Mouse (Mus musculus): ENCODE measurements around the gene Taf5l.
"Not testable (repeated sequence)": the region's sequence is repeated elsewhere in the genome, so short reads cannot be mapped to it uniquely, and the experiment has no call there.

Gene Taf5l

GRCm38 (mm10) chr8:124021237-124022227, at the start of gene Taf5l, which contains the start of gene Urb2:
Taf5l (minus strand) TSS chr8:124021397.
Urb2 (plus strand) TSS chr8:124021508.
- peak; percentile 95 to 97 for DNase-seq

DNA sequence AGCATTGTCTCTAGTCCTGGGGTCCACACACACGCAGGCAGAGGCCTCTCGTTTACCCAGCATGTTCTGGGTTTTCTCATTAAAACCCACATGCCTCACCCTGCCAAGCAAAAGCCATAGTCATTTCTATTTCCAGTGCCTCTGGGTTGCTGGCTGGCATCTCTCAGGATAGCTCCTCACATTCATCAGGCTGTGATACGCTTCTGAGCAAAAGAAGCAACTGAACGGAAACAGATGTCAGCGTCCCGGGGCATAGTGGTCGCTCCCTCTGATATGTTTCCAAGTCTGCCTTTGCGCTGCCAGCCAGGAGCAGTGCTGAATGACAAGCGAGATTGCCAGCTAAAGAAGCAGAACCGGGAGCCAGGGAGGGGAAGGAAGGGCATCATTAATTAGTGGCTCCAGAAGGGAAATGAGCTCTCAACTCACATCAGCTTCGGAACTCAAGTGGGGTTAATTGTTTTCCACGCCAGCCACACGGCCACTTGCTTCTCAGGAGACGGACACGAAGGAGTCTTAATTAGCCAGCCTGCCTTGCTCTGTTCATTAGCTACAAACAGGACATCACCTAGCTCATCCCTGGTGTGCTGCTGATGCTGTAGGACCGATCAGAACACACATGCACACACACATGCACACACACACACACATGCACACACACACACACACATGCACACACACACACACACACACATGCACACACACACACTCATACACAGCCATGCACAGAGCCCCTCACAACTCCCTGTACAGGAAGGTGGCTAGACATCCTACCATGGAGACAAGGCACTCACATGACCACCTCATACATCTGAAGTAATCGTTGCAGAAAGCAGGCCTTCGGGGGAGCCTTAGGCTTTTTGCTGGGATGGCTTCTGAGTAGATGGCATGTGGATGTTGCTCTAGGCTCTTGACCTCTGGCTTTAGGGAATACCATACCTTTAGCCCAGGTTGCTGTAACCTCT, 49.4 kb upstream of the Taf5l start:
- peak; percentile 46 to 47 for DNase-seq

- DNase-seq, result no peak
Measured at GRCm38 (mm10) chr8:124067059-124067750, 46.0 kb upstream of the Taf5l start.

- peak; percentile 45 to 66 for DNase-seq
Measured at GRCm38 (mm10) chr8:124066325-124067058, 45.3 kb upstream of the Taf5l start.

DNA sequence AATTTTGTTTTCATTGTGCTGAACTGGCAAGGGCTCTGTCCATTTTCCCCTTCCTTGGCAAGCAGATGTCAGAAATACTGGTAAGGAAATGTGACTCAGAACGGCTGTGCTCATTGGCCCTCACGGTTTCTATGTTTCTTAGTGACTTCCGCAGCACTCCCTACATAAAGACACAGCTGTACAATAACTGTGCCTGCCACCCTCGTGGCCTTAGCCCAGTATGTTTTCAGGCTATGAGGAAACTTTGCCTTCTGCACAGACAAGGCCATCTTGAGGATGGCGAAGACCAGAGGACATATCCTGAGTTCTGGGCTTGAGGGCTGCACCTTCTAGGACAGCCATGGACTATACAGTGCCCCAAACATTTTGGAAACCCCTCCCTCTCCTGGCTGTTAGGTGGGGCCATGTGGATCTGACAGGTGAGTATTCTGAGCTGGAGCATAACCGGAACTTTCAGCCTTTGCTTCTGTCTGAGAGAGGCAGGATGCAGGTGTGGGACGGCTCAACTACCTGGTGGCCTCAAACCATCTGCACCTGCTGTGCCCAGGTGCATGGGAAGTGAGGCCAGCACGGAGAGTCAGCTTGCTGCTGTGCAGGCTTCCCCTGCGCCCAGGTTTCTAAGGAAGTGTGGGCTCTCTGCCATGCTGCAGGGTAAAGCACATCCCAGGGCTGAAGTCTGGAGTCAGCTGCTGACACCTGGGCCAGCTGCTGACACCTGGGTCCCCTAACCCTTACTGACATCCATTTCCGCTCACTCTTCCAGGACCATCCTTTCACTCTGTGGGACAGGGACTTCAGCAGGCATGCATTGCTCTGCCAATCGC, 35.8 kb upstream of the Taf5l start:
- DNase-seq, result peak; percentile 68 to 85

GRCm38 (mm10) chr8:124052568-124052967, 31.4 kb upstream of the Taf5l start:
- DNase-seq, result no peak

- peak; percentile 76 to 80 for DNase-seq
Measured at GRCm38 (mm10) chr8:124052110-124052509, 30.9 kb upstream of the Taf5l start.

DNA sequence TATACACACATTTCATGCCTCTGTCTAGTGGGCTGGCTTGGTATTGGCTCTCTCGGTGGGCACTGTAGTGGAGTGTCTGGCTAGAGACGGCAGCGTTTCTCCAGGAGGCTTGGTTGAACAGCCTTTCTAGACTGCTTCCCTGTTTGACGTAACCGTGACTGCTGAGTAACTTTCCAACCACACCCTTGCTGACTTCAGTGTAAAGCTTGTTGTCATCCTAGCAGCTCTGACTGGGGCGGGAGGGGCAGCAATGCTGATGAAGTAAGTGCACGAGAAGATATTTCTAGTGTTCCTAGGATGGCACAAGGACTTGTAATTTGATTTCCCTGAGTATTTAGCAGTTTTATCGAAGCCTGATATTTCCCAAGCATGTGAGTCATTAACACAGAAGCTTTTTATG, 24.7 kb upstream of the Taf5l start:
- DNase-seq, result no peak

DNA sequence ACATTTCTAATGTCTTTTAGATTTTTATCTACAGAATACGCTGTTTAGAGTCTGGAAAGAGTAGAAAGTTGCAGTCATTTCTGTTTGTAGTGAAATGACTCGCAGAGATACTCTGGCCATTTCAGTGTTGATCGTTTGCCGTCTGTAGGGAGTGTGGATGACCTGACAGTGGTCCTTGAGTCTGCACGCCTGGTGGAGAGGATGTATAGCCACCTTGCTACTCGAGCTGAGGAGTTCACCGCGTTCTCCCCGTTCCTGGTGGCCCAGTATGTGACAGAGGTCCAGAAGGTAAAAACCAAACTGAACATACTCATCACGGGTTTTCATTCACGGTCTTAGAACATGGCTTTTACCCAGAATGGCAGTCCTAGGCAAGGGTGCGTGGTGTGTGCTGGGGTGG, 23.7 kb upstream of the Taf5l start:
- no peak for DNase-seq

DNA sequence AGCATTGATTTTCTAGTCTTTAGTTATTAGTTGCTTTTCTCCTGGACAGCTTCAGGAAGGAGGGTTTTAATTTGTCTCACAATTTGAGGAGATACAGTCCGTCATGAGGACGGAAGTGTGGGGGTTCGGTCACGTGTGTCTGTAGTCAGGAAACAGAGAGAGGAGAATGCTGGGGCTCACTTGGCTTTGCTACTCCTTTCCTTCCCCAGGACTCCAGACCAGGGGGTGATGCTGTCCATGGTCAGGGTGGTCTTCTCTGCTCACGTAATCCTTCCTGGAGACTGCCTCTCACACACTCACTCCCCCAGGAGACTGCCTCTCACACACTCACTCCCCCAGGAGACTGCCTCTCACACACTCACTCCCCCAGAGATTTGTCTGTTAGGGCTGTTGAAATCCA, 23.2 kb upstream of the Taf5l start:
- no peak for DNase-seq

DNA sequence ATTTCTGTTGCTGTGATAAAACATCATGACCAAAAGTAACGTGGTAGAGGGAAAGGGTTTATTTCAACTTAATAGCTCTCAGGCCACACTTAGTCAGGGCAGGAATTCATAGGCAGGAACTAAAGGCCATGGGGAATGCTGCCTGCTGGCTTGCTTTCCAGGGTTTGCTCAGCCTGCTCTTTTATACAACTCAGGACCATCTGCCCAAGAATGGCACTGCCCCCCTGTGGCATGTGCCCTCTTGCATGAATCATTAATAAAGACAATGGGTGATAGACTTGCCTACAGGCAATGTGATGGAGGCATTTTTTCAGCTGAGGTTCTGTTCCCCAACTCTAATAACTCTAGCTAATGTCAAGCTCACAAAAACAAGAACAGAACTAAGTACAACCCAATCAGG, 21.0 kb upstream of the Taf5l start:
- no peak for DNase-seq

GRCm38 (mm10) chr8:124039351-124039750, 18.2 kb upstream of the Taf5l start:
- DNase-seq, result no peak

DNA sequence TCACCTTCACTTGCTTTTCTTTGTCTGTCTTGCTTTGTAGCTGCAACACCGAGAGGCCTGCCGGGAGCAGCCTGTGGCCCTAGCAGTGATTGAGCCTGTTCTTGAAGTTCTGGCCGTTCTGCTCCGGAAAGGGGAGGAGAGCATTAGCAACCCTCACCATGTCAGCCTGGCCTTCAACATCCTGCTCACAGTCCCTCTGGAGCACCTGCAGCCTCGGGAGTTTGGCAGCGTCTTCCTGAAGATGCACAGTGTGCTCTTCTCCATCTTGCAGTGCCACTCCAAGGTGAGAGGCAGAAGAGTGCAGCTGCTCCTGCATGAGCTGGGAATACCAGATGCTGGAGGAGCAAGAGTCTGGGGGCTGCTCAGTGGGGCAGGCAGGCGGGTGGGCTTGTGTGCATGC, 16.9 kb upstream of the Taf5l start:
- DNase-seq, result no peak

DNA sequence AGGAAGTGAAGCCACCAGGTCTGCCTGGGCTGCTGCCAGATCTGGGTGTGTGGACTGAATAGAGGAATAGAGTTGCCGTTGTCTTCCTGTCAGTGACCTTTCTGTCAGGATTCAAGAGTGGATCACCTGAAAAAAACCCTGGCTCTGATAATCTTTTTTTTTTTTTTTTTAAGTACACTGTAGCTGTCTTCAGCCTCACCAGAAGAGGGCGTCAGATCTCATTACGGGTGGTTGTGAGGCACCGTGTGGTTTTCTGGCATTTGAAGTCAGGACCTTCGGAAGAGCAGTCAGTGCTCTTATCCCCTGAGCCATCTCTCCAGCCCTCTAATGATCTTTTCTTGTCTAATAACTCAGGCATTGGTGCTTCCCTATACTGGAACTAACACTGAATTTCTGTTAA, 12.2 kb upstream of the Taf5l start:
- no peak for DNase-seq

GRCm38 (mm10) chr8:124027831-124028230, 6.6 kb upstream of the Taf5l start:
- DNase-seq, result no peak

GRCm38 (mm10) chr8:124026265-124026664, 5.1 kb upstream of the Taf5l start:
- DNase-seq, result not testable (repeated sequence)

- DNase-seq, result peak; percentile 68 to 78
Measured at GRCm38 (mm10) chr8:124020439-124021236, 559 bp downstream of the Taf5l start.

DNA sequence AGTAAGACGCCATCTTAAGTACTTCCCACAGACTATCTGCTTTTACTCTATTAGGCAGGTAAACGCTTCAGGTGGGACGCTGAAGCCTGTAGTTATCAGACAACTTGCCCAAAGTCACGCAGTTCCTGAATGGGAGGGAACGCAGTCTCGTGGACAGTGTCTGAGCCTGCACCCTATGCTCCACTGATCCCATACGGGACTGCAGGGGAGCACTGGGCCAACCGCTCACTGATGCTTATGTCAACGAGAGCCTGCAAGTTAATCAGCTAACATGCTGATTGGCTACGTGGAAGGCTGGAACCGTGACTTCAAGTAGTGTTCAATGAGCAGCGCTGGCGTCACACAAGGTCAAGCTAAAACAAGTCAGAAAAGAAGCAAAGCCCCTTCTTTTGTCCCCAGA, 1.4 kb downstream of the Taf5l start:
- DNase-seq, result peak; percentile 8 to 18

DNA sequence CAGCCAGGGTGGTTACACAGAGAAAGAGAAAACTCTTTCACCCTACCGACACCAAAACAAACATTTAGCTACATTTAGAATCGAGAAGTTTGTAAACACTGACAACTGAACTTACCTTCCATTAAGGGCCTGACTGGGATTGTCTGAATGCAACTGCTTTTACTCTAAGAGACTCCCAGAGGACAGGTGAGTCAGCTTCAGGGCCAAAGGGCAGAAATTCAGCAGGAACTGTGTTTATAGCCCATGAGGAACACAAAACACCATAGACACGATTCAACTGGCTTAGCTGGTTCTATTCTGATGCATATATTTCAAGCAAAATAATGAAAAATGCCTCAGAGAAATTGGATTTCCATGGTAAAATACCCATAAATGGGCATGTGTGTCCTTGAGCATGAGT, 6.4 kb downstream of the Taf5l start:
- DNase-seq, result no peak

GRCm38 (mm10) chr8:124014299-124014698, 6.9 kb downstream of the Taf5l start:
- DNase-seq, result not testable (repeated sequence)

Data from thymus, postnatal 36 days (tissue).